In the genomic region with DNA sequence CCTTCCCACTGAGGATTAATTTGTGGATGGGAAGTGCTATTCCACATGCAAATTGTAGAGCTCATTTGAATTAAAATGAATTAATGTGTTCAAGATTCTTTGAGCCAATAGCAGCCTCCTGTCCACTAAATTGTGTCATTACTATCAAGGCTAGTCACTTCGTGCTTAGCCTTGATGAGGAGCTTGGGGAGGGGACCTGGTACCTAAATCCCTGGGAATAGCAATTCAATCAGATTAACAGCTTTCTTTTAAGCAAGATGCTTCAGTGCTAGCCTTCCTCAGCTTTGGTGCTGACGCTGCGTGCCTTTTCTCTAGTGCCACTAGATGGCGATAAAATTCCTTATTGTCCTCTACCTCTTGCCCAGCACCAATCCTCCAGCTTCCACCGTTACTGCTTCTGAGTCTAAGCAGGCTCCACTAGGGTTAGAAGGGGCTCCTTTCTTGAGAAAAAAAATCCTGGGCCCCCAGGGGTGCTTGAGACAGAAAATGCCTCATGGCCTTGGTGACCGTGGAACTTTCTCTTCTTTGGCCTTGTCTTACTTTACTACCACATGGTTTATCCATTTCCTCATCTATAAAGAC, we compare ENCODE assay signal across 9 mouse cellular contexts.
A peak's percentile ranks its signal among the peaks of the same experiment; 100 is the strongest.
DNase-seq lines count a peak whose midpoint lies in the region; TF ChIP-seq lines count a peak whose summit lies in the region.
"Had no signal": no experiment of that assay in that cellular context is flagged by ENCODE, and none has a peak within 500 bp of the region (broad histone marks: within the 10 kb centered on the region; RNA-seq: fewer than 3 reads in every experiment).

No protein-coding gene starts in this region.

- no peaks in the 10 kb centered on the region for H3K27me3 ChIP-seq in thymus, adult 2 months (ENCODE audit: control insufficient read depth, insufficient read depth, low read length)
- H3K27me3 ChIP-seq: lung, embryonic 15.5 days had no signal

- no peak for DNase-seq in lung, adult 2 months
- no peak for DNase-seq in lung, postnatal 14 days
- DNase-seq in cerebellum, adult 9-10 months, result peak; percentile 88
- peak; percentile 8 to 76 for DNase-seq in frontal cortex, adult 2 months (ENCODE audit: extremely low spot score in 1 of 2, low spot score in 1 of 2)
- peak; percentile 17 to 41 for DNase-seq in layer of hippocampus, adult 8-10 months (ENCODE audit: low spot score in 2 of 2)
- peak; percentile 0 for DNase-seq in lung, postnatal 36 days
- peak; percentile 35 for DNase-seq in right cerebral cortex, postnatal 4 days
- no peak for DNase-seq in thymus, adult 2 months

- 0 out of 2 replicates have a peak, but pooled peaks have one; percentile 22 for TF ChIP-seq CTCF in lung, adult 2 months (IDR thresholded peaks at IDR 0.05; ENCODE audit: insufficient read depth, low read length)
- TF ChIP-seq CTCF in thymus, adult 2 months (IDR thresholded peaks at IDR 0.05; ENCODE audit: borderline replicate concordance, control insufficient read depth, extremely low read depth, insufficient read depth, low read length, poor library complexity), result no peak

- H3K4me1 ChIP-seq in lung, adult 2 months (ENCODE audit: control insufficient read depth, insufficient read depth, low read length), result no peaks in the 10 kb centered on the region
- H3K4me1 ChIP-seq in thymus, adult 2 months (replicated peaks; ENCODE audit: control insufficient read depth, insufficient read depth, low read length), result no peaks in the 10 kb centered on the region
- H3K4me1 ChIP-seq: lung, embryonic 15.5 days had no signal

- H3K36me3 ChIP-seq in thymus, adult 2 months (ENCODE audit: control insufficient read depth, insufficient read depth, low read length), result no peaks in the 10 kb centered on the region
- H3K36me3 ChIP-seq: lung, embryonic 15.5 days had no signal

- 12% methylated on average over 6 of the region's 6 CpGs for WGBS in lung, adult 2 months
- 18% methylated on average over 6 of the region's 6 CpGs for WGBS in thymus, adult 2 months

- no peak for TF ChIP-seq POLR2A in lung, adult 2 months (IDR thresholded peaks at IDR 0.05; ENCODE audit: borderline replicate concordance, extremely low read depth, low read depth, low read length)
- no peak for TF ChIP-seq POLR2A in thymus, adult 2 months (IDR thresholded peaks at IDR 0.05; ENCODE audit: control insufficient read depth, extremely low read depth, insufficient read depth, low read length, poor library complexity)

- H3K27ac ChIP-seq in thymus, adult 2 months (ENCODE audit: control insufficient read depth, insufficient read depth, low read length), result no peak overlapping the region
- H3K27ac ChIP-seq: lung, embryonic 15.5 days had no signal

- H3K4me3 ChIP-seq in lung, adult 2 months (replicated peaks; ENCODE audit: extremely low read depth, low read depth, low read length), result no peak overlapping the region
- H3K4me3 ChIP-seq in thymus, adult 2 months (ENCODE audit: control insufficient read depth, insufficient read depth, low read length), result no peak overlapping the region
- H3K4me3 ChIP-seq: lung, embryonic 15.5 days had no signal

Comparison
In these comparisons a context has a peak if more than half of its experiments do, and no peak if none do; other contexts are left out.
1. DNase-seq: peak in cerebellum, adult 9-10 months (single experiment), frontal cortex, adult 2 months (2 of 2), layer of hippocampus, adult 8-10 months (2 of 2), lung, postnatal 36 days (single experiment) and right cerebral cortex, postnatal 4 days (single experiment); none in lung, adult 2 months (single experiment), lung, postnatal 14 days (single experiment) and thymus, adult 2 months (single experiment).